Mouse (Mus musculus) lung, postnatal 0 days (tissue): Measurements from ENCODE around the gene Smim6.

ENCODE experiments used
- CTCF ChIP-seq: IDR thresholded peaks from 2 replicates; pipeline ENCODE4 v1.5.1; 2016; ENCODE audit warnings: antibody characterized with exemption, mild to moderate bottlenecking
- EP300 ChIP-seq: IDR thresholded peaks from 2 replicates; pipeline ENCODE4 v1.6.1; 2016; ENCODE audit warnings: antibody characterized with exemption, mild to moderate bottlenecking, control low read depth

DNA sequence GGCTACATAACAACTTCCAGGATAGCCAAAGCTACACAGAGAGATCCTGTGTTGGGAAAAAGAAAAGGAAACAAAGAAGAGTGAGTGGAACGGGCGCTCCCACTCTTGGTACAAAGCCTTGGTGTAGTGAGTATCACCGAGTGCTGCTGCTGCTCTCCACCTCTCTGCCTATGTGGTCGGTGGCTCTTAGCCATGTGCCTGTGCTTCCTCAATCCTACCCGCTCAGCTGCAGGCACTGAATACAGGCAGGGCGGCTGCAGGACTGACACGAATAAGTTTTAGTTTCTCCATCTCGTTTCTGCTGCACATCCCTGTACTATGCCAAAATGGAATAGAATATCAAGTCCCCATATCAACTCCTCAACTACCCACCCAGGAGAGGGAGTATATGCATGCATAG lies 17.2 kb downstream of the Smim6 start:
- TF ChIP-seq CTCF (no peak), EP300 (no peak)
